Mouse (Mus musculus): Measurements from ENCODE around the gene Mrpl47. TPM values are rescaled to one million over a fixed set of nuclear protein-coding genes. Genes with fewer than 3 reads are reported as not detected.
"Not testable (repeated sequence)": the region's sequence is repeated elsewhere in the genome, so short reads cannot be mapped to it uniquely, and the experiment has no call there.

The Mrpl47 gene
- polyA plus RNA-seq (2011; ENCODE audit: insufficient read depth, insufficient read length, low replicate concordance, missing spikeins), result 12.5 and 38.7 TPM in 2 replicates

GRCm38 (mm10) chr3:32737172-32737655, at the start of gene Mrpl47:
Gene Mrpl47, minus strand, starts transcription at chr3:32737605.
- Histone ChIP-seq H3K4me1 (ENCODE audit: control insufficient read depth, insufficient read depth, low read length) (no peaks in the 10 kb centered on the region; the same call in 1 of the 2 replicates), H3K4me3 (replicated peaks; ENCODE audit: control insufficient read depth, low read depth, low read length) (peak within 1 kb of the TSS; percentile 99), H3K27ac (ENCODE audit: control insufficient read depth, insufficient read depth, low read depth, low read length, poor library complexity) (peak within 1 kb of the TSS; percentile 74)
- WGBS, result under 1% methylated on average over 31 of the region's 31 CpGs
- TF ChIP-seq POLR2A (IDR thresholded peaks at IDR 0.05; ENCODE audit: borderline replicate concordance, control insufficient read depth, low read depth, low read length) (no peak), CTCF (IDR thresholded peaks at IDR 0.05; ENCODE audit: control insufficient read depth, insufficient read depth, low read length) (no peak)

GRCm38 (mm10) chr3:32770781-32771180, 33.4 kb upstream of the Mrpl47 start:
- H3K27ac ChIP-seq (ENCODE audit: control insufficient read depth, insufficient read depth, low read depth, low read length, poor library complexity), result no peak overlapping the region
- H3K4me1 ChIP-seq (ENCODE audit: control insufficient read depth, insufficient read depth, low read length), result no peaks in the 10 kb centered on the region
- H3K4me3 ChIP-seq (replicated peaks; ENCODE audit: control insufficient read depth, low read depth, low read length), result no peak overlapping the region
- TF ChIP-seq CTCF (IDR thresholded peaks at IDR 0.05; ENCODE audit: control insufficient read depth, insufficient read depth, low read length) (no peak), POLR2A (IDR thresholded peaks at IDR 0.05; ENCODE audit: borderline replicate concordance, control insufficient read depth, low read depth, low read length) (no peak)
- 42% methylated on average over 2 of the region's 2 CpGs for WGBS

GRCm38 (mm10) chr3:32763902-32764301, 26.5 kb upstream of the Mrpl47 start:
- Histone ChIP-seq H3K4me1 (ENCODE audit: control insufficient read depth, insufficient read depth, low read length) (no peaks in the 10 kb centered on the region), H3K4me3 (replicated peaks; ENCODE audit: control insufficient read depth, low read depth, low read length) (no peak overlapping the region), H3K27ac (ENCODE audit: control insufficient read depth, insufficient read depth, low read depth, low read length, poor library complexity) (no peak overlapping the region)
- WGBS, result 54% methylated on average over 7 of the region's 7 CpGs
- no peak for TF ChIP-seq POLR2A (IDR thresholded peaks at IDR 0.05; ENCODE audit: borderline replicate concordance, control insufficient read depth, low read depth, low read length)
- no peak for TF ChIP-seq CTCF (IDR thresholded peaks at IDR 0.05; ENCODE audit: control insufficient read depth, insufficient read depth, low read length)

- 69% methylated on average over 8 of the region's 8 CpGs for WGBS
- H3K4me3 ChIP-seq (replicated peaks; ENCODE audit: control insufficient read depth, low read depth, low read length), result no peak overlapping the region
These were observed 25.6 kb upstream of the Mrpl47 start for GRCm38 (mm10) chr3:32762962-32763361.

GRCm38 (mm10) chr3:32759212-32759611, 21.8 kb upstream of the Mrpl47 start:
- no peak overlapping the region for H3K4me3 ChIP-seq (replicated peaks; ENCODE audit: control insufficient read depth, low read depth, low read length)
- 74% methylated on average over 5 of the region's 5 CpGs for WGBS
- no peak overlapping the region for H3K27ac ChIP-seq (ENCODE audit: control insufficient read depth, insufficient read depth, low read depth, low read length, poor library complexity)
- no peak for TF ChIP-seq POLR2A (IDR thresholded peaks at IDR 0.05; ENCODE audit: borderline replicate concordance, control insufficient read depth, low read depth, low read length)
- TF ChIP-seq CTCF (IDR thresholded peaks at IDR 0.05; ENCODE audit: control insufficient read depth, insufficient read depth, low read length), result no peak
- H3K4me1 ChIP-seq (ENCODE audit: control insufficient read depth, insufficient read depth, low read length), result no peaks in the 10 kb centered on the region

More at GRCm38 (mm10) chr3:32762962-32763361, 25.6 kb upstream of the Mrpl47 start:
- Histone ChIP-seq H3K27ac (ENCODE audit: control insufficient read depth, insufficient read depth, low read depth, low read length, poor library complexity) (no peak overlapping the region), H3K4me1 (ENCODE audit: control insufficient read depth, insufficient read depth, low read length) (no peaks in the 10 kb centered on the region)
- TF ChIP-seq CTCF (IDR thresholded peaks at IDR 0.05; ENCODE audit: control insufficient read depth, insufficient read depth, low read length) (no peak), POLR2A (IDR thresholded peaks at IDR 0.05; ENCODE audit: borderline replicate concordance, control insufficient read depth, low read depth, low read length) (no peak)

- Histone ChIP-seq H3K4me1 (ENCODE audit: control insufficient read depth, insufficient read depth, low read length) (no peaks in the 10 kb centered on the region), H3K27ac (ENCODE audit: control insufficient read depth, insufficient read depth, low read depth, low read length, poor library complexity) (no peak overlapping the region), H3K4me3 (replicated peaks; ENCODE audit: control insufficient read depth, low read depth, low read length) (no peak overlapping the region)
- WGBS, result 81% methylated on average over 3 of the region's 3 CpGs
- no peak for TF ChIP-seq POLR2A (IDR thresholded peaks at IDR 0.05; ENCODE audit: borderline replicate concordance, control insufficient read depth, low read depth, low read length)
- no peak for TF ChIP-seq CTCF (IDR thresholded peaks at IDR 0.05; ENCODE audit: control insufficient read depth, insufficient read depth, low read length)
These were observed 17.0 kb upstream of the Mrpl47 start for GRCm38 (mm10) chr3:32754384-32754915.

- no peak overlapping the region for H3K27ac ChIP-seq (ENCODE audit: control insufficient read depth, insufficient read depth, low read depth, low read length, poor library complexity)
- no peak overlapping the region for H3K4me3 ChIP-seq (replicated peaks; ENCODE audit: control insufficient read depth, low read depth, low read length)
- WGBS, result 86% methylated on average over 4 of the region's 4 CpGs
- no peaks in the 10 kb centered on the region for H3K4me1 ChIP-seq (ENCODE audit: control insufficient read depth, insufficient read depth, low read length)
- TF ChIP-seq POLR2A (IDR thresholded peaks at IDR 0.05; ENCODE audit: borderline replicate concordance, control insufficient read depth, low read depth, low read length) (no peak), CTCF (IDR thresholded peaks at IDR 0.05; ENCODE audit: control insufficient read depth, insufficient read depth, low read length) (no peak)
These were observed 12.6 kb upstream of the Mrpl47 start for GRCm38 (mm10) chr3:32749820-32750579.

GRCm38 (mm10) chr3:32748384-32748783, 11.0 kb upstream of the Mrpl47 start:
- 87% methylated on average over 9 of the region's 9 CpGs for WGBS
- Histone ChIP-seq H3K27ac (ENCODE audit: control insufficient read depth, insufficient read depth, low read depth, low read length, poor library complexity) (no peak overlapping the region), H3K4me3 (replicated peaks; ENCODE audit: control insufficient read depth, low read depth, low read length) (no peak overlapping the region), H3K4me1 (ENCODE audit: control insufficient read depth, insufficient read depth, low read length) (no peaks in the 10 kb centered on the region)
- TF ChIP-seq POLR2A (IDR thresholded peaks at IDR 0.05; ENCODE audit: borderline replicate concordance, control insufficient read depth, low read depth, low read length) (no peak), CTCF (IDR thresholded peaks at IDR 0.05; ENCODE audit: control insufficient read depth, insufficient read depth, low read length) (no peak)

GRCm38 (mm10) chr3:32745426-32745825, 8.0 kb upstream of the Mrpl47 start:
- H3K27ac ChIP-seq (ENCODE audit: control insufficient read depth, insufficient read depth, low read depth, low read length, poor library complexity); H3K4me1 ChIP-seq (ENCODE audit: control insufficient read depth, insufficient read depth, low read length); H3K4me3 ChIP-seq (replicated peaks; ENCODE audit: control insufficient read depth, low read depth, low read length): not testable (repeated sequence)

All from bone marrow, adult 2 months (tissue).